Mouse (Mus musculus) inflammation-experienced regulatory T-cells, adult 6 months (primary cell): ENCODE data around the gene Irgm2. TPM values are rescaled to one million over a fixed set of nuclear protein-coding genes. Genes with fewer than 3 reads are reported as not detected.
"Not testable (repeated sequence)": the region's sequence is repeated elsewhere in the genome, so short reads cannot be mapped to it uniquely, and the experiment has no call there.

Source experiments
- ATAC-seq: one replicate; pipeline ENCODE4 v1.8.0; 2017
- polyA plus RNA-seq, 3 experiments: library from polyadenylated mRNA; unstranded; fragments of 100-300 nt; shearing (Covaris generic); gene quantifications; one replicate each; pipeline ENCODE4 v1.2.1; 2017

The Irgm2 gene
- 10 to 100 TPM; 47.5 to 49.5 (median 48.5) TPM for polyA plus RNA-seq

- peak; percentile 93 for ATAC-seq
Observed at GRCm38 (mm10) chr11:58199229-58200037, at the start of gene Irgm2, which contains the start of gene Igtp. Gene Irgm2, plus strand, starts transcription at chr11:58199618. Gene Igtp, plus strand, starts transcription at chr11:58199556.

DNA sequence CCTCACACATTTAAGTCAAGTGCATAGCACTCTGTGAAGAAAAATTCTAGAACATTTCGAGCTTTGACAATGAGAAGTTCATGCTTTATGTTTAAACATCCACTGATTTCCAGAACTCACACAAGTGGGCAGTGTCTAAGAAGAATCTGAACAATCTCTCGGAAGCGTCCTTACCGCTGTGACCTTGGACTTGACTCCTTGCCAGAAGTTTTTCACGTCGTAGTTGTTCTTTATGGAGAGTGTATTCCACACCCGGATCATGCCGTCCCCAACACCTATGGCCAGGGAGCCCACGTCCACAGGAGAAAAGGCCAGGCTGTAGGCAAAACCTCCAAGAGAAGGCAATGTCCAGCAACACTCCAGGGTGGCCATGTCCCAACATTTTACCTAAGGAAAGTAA is 44.0 kb upstream of the Irgm2 start:
- ATAC-seq: no peak

GRCm38 (mm10) chr11:58156871-58157270 is 42.5 kb upstream of the Irgm2 start:
- no peak for ATAC-seq

GRCm38 (mm10) chr11:58165072-58165471 is 34.3 kb upstream of the Irgm2 start:
- ATAC-seq: no peak

- ATAC-seq: no peak
Observed at GRCm38 (mm10) chr11:58167822-58168166, 31.6 kb upstream of the Irgm2 start.

DNA sequence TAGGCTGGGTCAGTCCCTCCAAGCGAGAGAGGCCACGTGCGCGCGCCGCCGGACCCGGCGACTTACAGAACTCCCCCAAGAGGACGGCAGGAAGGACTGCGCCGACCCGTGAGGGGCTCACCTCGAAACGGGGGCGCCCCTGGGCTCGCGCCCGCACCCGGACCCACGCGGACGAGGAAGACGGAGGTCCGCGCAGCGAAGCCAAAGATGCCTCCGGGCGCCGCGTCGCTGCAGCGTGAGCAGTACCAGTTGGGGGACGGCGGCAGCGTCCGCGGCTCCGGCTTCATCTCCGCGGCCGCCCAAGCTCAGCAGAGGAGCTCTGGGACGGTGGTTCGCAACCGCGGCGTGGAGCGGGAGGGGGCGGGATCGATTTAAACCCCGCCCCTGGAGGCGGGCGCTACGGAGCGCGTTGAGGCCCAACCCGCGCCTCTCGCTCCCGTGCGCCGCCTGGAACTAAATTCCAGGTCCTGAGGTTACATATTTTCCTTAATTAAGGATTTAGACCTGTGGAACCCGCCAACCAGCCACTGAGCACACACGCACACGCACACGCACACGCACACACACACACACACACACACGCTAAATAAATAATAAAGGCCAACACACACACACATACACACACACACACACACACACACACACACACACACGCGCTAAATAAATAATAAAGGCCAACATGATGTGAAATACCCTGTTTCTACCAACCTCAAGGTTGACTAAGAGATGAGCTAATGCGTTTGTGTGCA is 31.1 kb upstream of the Irgm2 start, which contains the start of gene Gemin5:
Gemin5 (minus strand) TSS at position 373 of the 749 bp plus-strand sequence.
- ATAC-seq: peak; percentile 67

- no peak for ATAC-seq
Observed at GRCm38 (mm10) chr11:58169666-58170065, 29.8 kb upstream of the Irgm2 start.

GRCm38 (mm10) chr11:58171459-58172091 is 27.8 kb upstream of the Irgm2 start, which contains the start of gene Mrpl22:
Gene Mrpl22, plus strand, starts transcription at chr11:58171661.
- peak; percentile 68 for ATAC-seq

DNA sequence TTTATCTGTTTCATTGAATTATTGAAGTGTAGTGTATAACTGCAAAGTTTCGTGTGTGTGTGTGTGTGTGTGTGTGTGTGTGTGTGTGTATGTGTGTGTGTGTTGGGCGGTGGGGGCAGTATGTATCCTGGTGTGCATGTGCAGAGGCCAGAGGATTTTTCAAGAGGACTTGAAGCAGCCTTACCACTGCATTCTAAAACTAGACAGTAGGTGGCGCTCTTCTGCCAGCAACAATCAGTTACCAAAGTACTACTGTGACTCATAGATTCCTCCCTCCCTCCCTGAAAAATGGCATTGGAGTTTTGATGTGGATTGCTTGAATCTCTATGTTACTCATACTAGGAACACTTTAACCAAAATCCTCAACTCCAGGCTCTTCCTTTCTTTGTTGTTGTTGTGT is 19.9 kb upstream of the Irgm2 start:
- ATAC-seq: peak; percentile 56

DNA sequence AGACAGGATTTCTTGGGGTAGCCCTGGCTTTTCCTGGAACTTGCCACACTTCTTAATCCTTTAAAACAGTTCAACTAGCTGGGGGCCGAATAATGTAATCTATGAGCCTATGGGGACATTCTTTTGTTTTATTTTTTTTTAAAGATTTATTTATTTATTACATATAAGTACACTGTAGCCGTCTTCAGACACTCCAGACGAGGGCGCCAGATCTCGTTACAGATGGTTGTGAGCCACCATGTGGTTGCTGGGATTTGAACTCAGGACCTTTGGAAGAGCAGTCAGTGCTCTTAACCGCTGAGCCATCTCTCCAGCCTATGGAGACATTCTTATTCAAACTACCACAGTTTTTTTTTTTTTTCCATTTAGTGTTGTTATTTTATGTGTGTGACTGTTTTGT is 19.4 kb upstream of the Irgm2 start:
- ATAC-seq: not testable (repeated sequence)

- no peak for ATAC-seq
Observed at GRCm38 (mm10) chr11:58180756-58181155, 18.7 kb upstream of the Irgm2 start.

- ATAC-seq: peak; percentile 77
Observed at GRCm38 (mm10) chr11:58183579-58183978, 15.8 kb upstream of the Irgm2 start.

DNA sequence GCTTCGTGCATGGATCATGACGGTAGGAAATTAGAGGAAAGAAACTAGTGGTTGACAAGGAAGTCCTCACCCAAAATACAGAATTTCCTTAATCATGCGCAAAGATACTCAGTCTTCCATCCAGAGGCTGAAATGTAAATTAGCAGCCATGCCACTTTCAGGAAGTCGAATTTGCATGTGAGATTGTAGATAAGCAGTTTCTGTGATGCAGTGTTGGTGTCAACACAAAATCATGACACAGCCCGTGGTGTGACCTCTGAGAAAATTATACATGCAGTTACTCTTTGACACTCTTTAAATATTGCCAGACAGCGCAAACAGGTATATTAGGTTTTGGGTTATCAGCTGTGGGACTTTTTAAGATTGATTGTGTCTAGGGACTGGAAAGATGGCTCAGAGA is 9.7 kb upstream of the Irgm2 start:
- ATAC-seq: peak; percentile 49

DNA sequence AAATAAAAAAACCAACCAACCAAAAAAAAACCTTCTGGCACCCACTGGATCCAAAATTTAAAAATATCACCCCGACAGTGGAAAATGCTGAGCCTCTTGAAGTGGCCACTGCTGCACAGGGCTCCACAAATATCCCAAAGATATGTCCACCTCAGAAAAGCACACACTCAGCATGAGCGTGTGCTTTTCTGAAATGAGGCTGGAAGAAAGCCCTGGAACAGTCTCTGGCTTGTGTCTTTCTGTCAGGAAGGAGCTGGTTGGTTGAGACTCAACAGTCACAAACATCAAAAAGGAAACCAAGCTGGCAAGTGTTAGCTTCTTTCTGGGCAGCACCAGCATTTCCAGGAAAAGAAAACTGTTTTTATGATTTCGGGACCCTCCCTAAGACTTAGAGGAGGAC is 6.1 kb upstream of the Irgm2 start:
- peak; percentile 61 for ATAC-seq

GRCm38 (mm10) chr11:58193860-58194520 is 5.4 kb upstream of the Irgm2 start:
- no peak for ATAC-seq

GRCm38 (mm10) chr11:58198663-58199062 is 755 bp upstream of the Irgm2 start:
- no peak for ATAC-seq

DNA sequence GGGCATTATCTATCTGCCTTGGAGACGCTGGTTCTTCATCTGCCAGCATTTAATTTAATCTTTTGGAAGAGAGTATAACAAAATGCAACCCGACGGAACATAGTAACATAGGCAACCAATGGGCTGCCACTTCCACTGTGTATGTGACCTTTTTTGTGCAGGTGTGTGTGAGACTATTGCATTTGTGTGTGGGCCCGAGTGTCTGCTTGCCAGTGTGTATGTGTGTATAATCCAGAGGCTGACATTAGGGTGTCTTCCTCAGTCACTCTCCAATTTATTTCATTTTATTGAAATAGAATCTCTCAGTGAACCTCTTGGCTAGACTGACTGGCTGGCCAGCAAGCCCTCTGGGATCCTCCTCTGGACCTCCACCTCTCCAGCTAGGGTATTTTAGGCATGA is 808 bp downstream of the Irgm2 start:
- ATAC-seq: no peak

DNA sequence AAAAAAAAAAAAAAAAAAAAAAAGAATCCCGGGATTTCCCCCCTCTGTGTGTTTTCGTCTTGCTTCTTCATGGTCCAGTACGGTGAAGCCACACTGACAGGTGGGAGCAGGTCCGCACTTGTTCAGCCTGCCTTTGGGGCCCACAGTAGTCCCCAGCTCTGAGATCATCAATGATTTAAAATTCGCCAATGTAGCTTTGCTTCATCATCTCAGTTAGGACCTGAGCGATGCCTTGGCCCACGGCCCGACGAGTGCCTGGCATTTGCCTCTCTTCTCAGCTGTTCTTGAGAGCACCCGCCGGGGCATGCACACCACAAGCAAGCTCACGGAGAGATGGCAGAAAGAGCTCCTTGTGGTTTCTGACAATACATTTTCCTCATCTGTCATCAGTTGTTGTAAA is 1.6 kb downstream of the Irgm2 start:
- peak; percentile 20 for ATAC-seq

GRCm38 (mm10) chr11:58210321-58210886 is 11.0 kb downstream of the Irgm2 start:
- peak; percentile 10 for ATAC-seq

- peak; percentile 68 for ATAC-seq
Observed at GRCm38 (mm10) chr11:58211062-58211681, 11.8 kb downstream of the Irgm2 start.

DNA sequence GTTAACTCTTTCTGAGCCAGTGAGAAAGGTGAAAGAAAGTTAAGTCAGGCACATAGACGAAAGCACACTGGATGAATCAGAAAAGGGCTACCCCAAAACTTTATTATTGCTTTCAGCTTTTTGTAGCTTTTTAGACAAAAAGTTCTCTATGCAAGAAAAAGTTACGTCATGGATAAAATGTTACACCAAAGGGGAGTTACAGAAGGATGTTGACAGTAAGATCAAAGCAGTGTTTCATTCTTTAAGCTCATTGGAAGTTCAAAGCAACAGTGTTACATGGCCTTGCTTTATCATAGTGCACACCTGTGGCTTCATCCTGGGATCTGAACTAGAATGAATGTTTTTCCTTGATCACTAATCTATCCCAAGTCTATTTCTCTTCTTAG is 12.3 kb downstream of the Irgm2 start:
- ATAC-seq: peak; percentile 39
